Mouse (Mus musculus) testis, postnatal 10 days (tissue): ENCODE measurements around the gene Top1.
A peak's percentile ranks its signal among the peaks of the same experiment; 100 is the strongest.

ENCODE experiments used
- DNase-seq: peaks from one replicate; pipeline ENCODE4 v3.0.0; 2021; ENCODE audit warnings: low spot score

The Top1 gene

GRCm38 (mm10) chr2:160645614-160646137 is at the start of gene Top1:
Top1 (plus strand) TSS chr2:160645888.
- peak; percentile 99 for DNase-seq

GRCm38 (mm10) chr2:160597582-160598281 is 48.0 kb upstream of the Top1 start:
- DNase-seq: peak; percentile 81

GRCm38 (mm10) chr2:160601805-160602204 is 43.9 kb upstream of the Top1 start:
- DNase-seq: peak; percentile 63

GRCm38 (mm10) chr2:160603154-160603933 is 42.3 kb upstream of the Top1 start:
- no peak for DNase-seq

GRCm38 (mm10) chr2:160610012-160610411 is 35.7 kb upstream of the Top1 start:
- no peak for DNase-seq

GRCm38 (mm10) chr2:160613186-160613919 is 32.3 kb upstream of the Top1 start:
- DNase-seq: no peak

- peak; percentile 24 for DNase-seq
These were observed 27.9 kb upstream of the Top1 start for GRCm38 (mm10) chr2:160617741-160618140.

GRCm38 (mm10) chr2:160618619-160619220 is 27.0 kb upstream of the Top1 start:
- no peak for DNase-seq

- no peak for DNase-seq
These were observed 26.4 kb upstream of the Top1 start for GRCm38 (mm10) chr2:160619300-160619699.

GRCm38 (mm10) chr2:160619831-160620230 is 25.9 kb upstream of the Top1 start:
- DNase-seq: peak; percentile 87

- no peak for DNase-seq
These were observed 25.3 kb upstream of the Top1 start for GRCm38 (mm10) chr2:160620279-160620963.

GRCm38 (mm10) chr2:160621001-160621448 is 24.7 kb upstream of the Top1 start:
- DNase-seq: no peak

GRCm38 (mm10) chr2:160621661-160622211 is 24.0 kb upstream of the Top1 start:
- peak; percentile 84 for DNase-seq

- DNase-seq: no peak
These were observed 23.0 kb upstream of the Top1 start for GRCm38 (mm10) chr2:160622646-160623045.

- no peak for DNase-seq
These were observed 21.9 kb upstream of the Top1 start for GRCm38 (mm10) chr2:160623745-160624144.

- DNase-seq: peak; percentile 28
These were observed 18.3 kb upstream of the Top1 start for GRCm38 (mm10) chr2:160627207-160628025.

- DNase-seq: no peak
These were observed 17.6 kb upstream of the Top1 start for GRCm38 (mm10) chr2:160628055-160628454.

- no peak for DNase-seq
These were observed 16.8 kb upstream of the Top1 start for GRCm38 (mm10) chr2:160628666-160629527.

GRCm38 (mm10) chr2:160629528-160629830 is 16.2 kb upstream of the Top1 start:
- no peak for DNase-seq
